Mouse (Mus musculus): Measurements from ENCODE around the gene Lemd1.

DNA sequence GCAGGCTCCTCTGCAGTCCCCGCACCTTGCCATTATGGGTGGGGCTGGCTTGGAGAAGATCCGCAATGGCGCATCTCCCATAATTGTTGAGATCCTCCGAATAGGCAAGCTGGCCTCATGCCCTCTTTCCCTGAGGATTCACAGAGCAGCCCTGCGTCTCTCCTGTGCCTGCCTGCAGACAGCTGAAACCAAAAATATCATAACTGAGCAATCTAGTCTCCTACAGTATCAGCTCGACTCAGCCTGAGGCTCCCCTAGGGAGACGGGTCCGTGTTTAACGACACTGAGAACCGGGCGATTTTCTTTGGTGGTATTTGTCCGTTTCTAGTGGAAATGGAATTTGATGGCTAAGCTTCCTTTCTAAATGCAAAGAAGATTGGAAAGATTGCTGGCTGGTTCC is 8.7 kb downstream of the Lemd1 start:
- TF ChIP-seq CTCF (conservative IDR thresholded peaks at IDR 0.05 in 1 of 2, IDR thresholded peaks at IDR 0.05 in 1 of 2; ENCODE audit: low read depth in 2 of 2, low read length in 2 of 2) (no peak), ZMIZ1 (IDR thresholded peaks at IDR 0.05; ENCODE audit: low read depth, low read length) (no peak), JUND (conservative IDR thresholded peaks at IDR 0.05; ENCODE audit: low read depth, low read length) (no peak), POLR2A (IDR thresholded peaks at IDR 0.05; ENCODE audit: low read depth, low read length) (no peak), HCFC1 (IDR thresholded peaks at IDR 0.05; ENCODE audit: low read depth, low read length) (no peak), CHD1 (IDR thresholded peaks at IDR 0.05; ENCODE audit: low read depth, low read length) (no peak), ETS1 (conservative IDR thresholded peaks at IDR 0.05; ENCODE audit: low read depth, low read length) (no peak), SIN3A (IDR thresholded peaks at IDR 0.05; ENCODE audit: low read length) (no peak), ELF1 (IDR thresholded peaks at IDR 0.05; ENCODE audit: low read depth, low read length) (no peak), MAFK (IDR thresholded peaks at IDR 0.05; ENCODE audit: insufficient replicate concordance, low read length) (no peak), ZC3H11A (IDR thresholded peaks at IDR 0.05; ENCODE audit: low read depth, low read length) (no peak), TCF12 (IDR thresholded peaks at IDR 0.05; ENCODE audit: low read depth, low read length) (no peak), RCOR1 (conservative IDR thresholded peaks at IDR 0.05; ENCODE audit: low read depth, low read length) (no peak)
